Mouse (Mus musculus): ENCODE measurements at regions not wholly inside any gene's neighbourhood (a gene's known extent, or its start where the extent isn't known, plus 50 kb on each side); places are given as distances from the start of the nearest gene placed in this dataset.
"Not testable (repeated sequence)": the region's sequence is repeated elsewhere in the genome, so short reads cannot be mapped to it uniquely, and the experiment has no call there.

GRCm38 (mm10) chr3:57033021-57033420 lies 268.8 kb downstream of the Tm4sf1 start:
- DNase-seq, result no peak
- intact Hi-C loops (cut with DNase I; ENCODE audit: low total_unique reads), result no loop called here

- no peak for DNase-seq
- intact Hi-C loops (cut with DNase I; ENCODE audit: low total_unique reads), result no loop called here
Measured at GRCm38 (mm10) chr3:57018171-57018570, 283.6 kb downstream of the Tm4sf1 start.

GRCm38 (mm10) chr3:56981305-56981660 lies 320.5 kb downstream of the Tm4sf1 start:
- no peak for DNase-seq
- intact Hi-C loops (cut with DNase I; ENCODE audit: low total_unique reads), result no loop called here

- intact Hi-C loops (cut with DNase I; ENCODE audit: low total_unique reads), result no loop called here
- DNase-seq, result no peak
Measured at GRCm38 (mm10) chr3:56980593-56981304, 321.0 kb downstream of the Tm4sf1 start.

DNA sequence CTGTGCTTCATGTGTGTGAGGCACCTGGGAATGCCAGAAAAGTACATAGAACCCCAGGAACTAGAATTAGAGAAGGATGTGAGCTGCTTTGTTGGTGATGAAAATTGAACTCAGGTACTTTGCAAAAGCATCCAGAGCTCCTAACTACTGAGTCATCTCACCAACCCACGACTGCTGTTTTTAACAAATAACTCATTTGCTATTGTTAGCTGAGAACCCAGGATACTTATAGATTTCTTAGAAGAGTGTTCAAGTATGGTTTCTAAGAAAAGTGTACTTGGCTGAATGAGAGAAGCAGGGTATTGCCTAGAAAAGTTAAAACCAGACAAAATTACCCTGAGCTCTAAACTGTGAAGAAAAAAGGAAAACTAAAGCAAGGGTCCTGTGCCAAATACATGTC lies 335.8 kb downstream of the Tm4sf1 start:
- intact Hi-C loops (cut with DNase I; ENCODE audit: low total_unique reads), result no loop called here

DNA sequence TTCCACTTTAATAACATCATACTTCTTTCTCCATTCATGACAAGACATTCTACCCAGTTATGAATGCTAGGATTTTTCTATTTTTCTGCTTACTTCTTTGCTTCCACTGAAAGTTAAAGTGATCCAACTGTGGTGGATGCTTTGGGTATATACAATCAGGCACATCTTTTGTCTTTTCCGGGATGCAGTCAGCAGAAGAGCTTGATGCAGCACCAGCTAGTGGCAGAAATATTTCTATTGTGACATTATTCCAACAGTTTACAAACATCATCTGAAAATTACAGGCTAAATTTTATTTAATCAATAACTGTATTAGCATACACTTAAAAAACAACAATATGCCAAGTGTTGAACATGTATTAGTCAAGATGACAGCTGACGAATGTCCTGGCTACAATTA lies 336.3 kb downstream of the Tm4sf1 start:
- no peak for DNase-seq
- intact Hi-C loops (cut with DNase I; ENCODE audit: low total_unique reads), result no loop called here

More for the DNA sequence above, 335.8 kb downstream of the Tm4sf1 start:
- no peak for DNase-seq

GRCm38 (mm10) chr3:56964156-56964555 lies 337.6 kb downstream of the Tm4sf1 start:
- intact Hi-C loops (cut with DNase I; ENCODE audit: low total_unique reads), result no loop called here

DNA sequence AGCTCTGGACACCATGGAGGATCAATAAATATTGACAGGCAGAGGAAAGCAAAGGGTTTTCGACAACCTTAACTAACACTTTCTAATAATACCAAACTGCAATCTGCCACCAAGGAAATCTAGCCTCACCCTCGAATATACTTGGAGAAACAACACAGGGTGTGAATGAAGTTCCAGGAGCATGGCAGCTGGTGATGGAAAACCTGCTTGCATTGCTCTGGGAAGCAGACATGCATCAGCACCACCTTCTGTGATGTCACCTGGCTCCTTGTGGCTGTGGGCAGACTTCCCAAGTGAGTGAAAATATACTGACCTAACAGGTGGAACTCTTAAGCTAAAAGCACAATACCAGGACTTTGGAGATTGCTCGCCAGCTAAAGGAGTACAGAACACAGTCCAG lies 338.5 kb downstream of the Tm4sf1 start:
- intact Hi-C loops (cut with DNase I; ENCODE audit: low total_unique reads), result no loop called here

More at GRCm38 (mm10) chr3:56964156-56964555, 337.6 kb downstream of the Tm4sf1 start:
- DNase-seq, result no peak

DNA sequence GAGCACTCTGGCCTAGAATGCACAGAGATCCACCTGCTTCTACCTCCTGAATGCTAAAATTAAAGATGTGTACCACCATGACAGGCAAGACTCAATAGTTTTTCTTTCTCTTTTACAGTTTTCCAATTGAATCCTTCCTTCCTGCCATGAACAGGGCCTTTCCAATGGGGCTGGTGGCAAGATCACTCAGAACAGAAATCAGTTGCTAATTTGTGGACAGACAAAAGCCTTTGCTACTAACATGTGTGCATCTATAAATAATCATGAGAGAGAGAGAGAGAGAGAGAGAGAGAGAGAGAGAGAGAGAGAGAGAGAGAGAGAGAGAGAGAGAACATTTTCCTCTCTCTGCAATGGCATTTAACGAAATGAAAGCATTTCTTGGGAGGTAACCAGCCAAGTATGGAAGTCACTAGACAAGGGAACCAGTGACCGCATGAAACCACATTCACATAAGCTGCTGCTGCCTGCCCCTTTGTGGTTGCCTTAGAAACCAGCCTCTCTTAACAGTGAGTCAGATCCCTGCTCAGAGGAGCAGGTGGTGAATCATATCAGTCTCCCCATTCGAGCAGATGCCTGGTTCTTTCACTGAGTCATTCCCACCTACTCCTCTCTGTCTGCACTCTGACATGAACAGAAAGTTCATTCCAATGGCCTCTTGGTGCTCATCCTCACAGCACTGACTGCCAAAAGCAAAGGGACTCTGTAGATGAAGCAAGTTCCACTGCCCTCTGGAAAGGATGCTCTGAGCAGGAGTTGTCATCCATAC lies 339.4 kb downstream of the Tm4sf1 start:
- intact Hi-C loops (cut with DNase I; ENCODE audit: low total_unique reads), result no loop called here
- DNase-seq, result no peak

More for the DNA sequence above, 338.5 kb downstream of the Tm4sf1 start:
- DNase-seq, result no peak

- no peak for DNase-seq
- intact Hi-C loops (cut with DNase I; ENCODE audit: low total_unique reads), result no loop called here
Measured at GRCm38 (mm10) chr3:56956978-56957377, 344.8 kb downstream of the Tm4sf1 start.

- no peak for DNase-seq
- intact Hi-C loops (cut with DNase I; ENCODE audit: low total_unique reads), result no loop called here
Measured at GRCm38 (mm10) chr3:56955799-56956121, 346.0 kb downstream of the Tm4sf1 start.

DNA sequence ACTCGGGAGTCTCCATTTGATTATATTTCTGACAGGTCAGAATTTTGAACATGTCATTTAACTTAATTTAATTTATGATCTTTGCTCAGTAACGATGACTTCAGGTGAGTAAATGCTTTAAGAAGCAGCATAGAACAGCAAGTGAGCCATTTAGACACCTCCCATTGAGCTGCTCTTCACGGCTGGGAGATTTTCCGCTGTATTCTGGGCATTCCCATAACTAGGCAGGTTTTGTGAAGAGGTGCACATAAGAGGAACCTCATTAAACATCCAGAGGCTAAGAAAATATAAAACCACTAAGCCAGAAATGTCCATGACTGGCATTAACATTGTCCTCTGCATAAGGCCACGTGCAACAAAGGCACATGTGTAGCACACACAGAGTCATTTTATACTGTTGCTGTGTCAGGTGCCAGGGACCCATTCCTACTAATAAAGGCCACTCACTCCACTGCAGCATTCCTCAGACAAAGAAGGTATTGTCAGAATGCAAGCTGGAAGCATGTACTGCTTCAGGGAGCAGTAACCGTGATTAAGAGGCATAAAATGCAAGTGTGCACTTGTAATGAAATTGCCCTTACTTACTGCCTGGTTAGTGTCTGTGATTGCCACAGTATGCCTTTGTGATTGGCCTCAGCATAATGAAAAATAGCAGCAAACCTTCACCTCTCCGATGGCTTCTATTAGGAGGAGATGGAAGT lies 346.5 kb downstream of the Tm4sf1 start:
- intact Hi-C loops (cut with DNase I; ENCODE audit: low total_unique reads), result no loop called here
- DNase-seq, result no peak

DNA sequence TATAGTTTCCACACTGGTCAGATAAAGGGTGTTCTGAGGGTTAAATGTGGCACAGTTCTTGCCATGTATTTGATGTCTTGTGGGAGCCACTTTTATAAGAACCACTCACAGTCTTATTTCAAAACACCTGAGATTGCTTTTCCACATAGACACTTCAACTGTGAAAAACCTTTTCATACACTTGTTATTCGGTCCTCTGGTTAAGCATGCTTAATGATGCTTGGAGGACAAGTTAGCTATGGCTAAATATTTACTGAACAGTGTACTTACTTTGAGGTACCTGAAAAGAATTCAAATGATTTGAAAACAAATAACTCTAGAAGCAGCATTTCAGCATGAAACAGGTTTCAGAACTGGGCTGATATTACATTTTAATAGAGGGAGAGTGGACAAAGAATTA lies 359.2 kb downstream of the Tm4sf1 start:
- intact Hi-C loops (cut with DNase I; ENCODE audit: low total_unique reads); DNase-seq: not testable (repeated sequence)

GRCm38 (mm10) chr3:56928940-56929339 lies 372.8 kb downstream of the Tm4sf1 start:
- intact Hi-C loops (cut with DNase I; ENCODE audit: low total_unique reads); DNase-seq: not testable (repeated sequence)

GRCm38 (mm10) chr3:56898491-56898890 lies 403.3 kb downstream of the Tm4sf1 start:
- no peak for DNase-seq
- intact Hi-C loops (cut with DNase I; ENCODE audit: low total_unique reads), result no loop called here

GRCm38 (mm10) chr3:56877062-56877461 lies 424.7 kb downstream of the Tm4sf1 start:
- no peak for DNase-seq
- intact Hi-C loops (cut with DNase I; ENCODE audit: low total_unique reads), result no loop called here

GRCm38 (mm10) chr3:56863591-56863990 lies 438.2 kb downstream of the Tm4sf1 start:
- intact Hi-C loops (cut with DNase I; ENCODE audit: low total_unique reads), result no loop called here
- no peak for DNase-seq

- DNase-seq, result no peak
- intact Hi-C loops (cut with DNase I; ENCODE audit: low total_unique reads), result no loop called here
Measured at GRCm38 (mm10) chr3:56859841-56860240, 441.9 kb downstream of the Tm4sf1 start.

- intact Hi-C loops (cut with DNase I; ENCODE audit: low total_unique reads), result no loop called here
- DNase-seq, result no peak
Measured at GRCm38 (mm10) chr3:56845462-56845770, 456.4 kb downstream of the Tm4sf1 start.

GRCm38 (mm10) chr3:56844681-56845461 lies 456.9 kb downstream of the Tm4sf1 start:
- intact Hi-C loops (cut with DNase I; ENCODE audit: low total_unique reads), result no loop called here
- no peak for DNase-seq

All from gastrocnemius, postnatal 14 days (tissue).